Mouse (Mus musculus): Measurements from ENCODE around the gene Clvs2. TPM values are rescaled to one million over a fixed set of nuclear protein-coding genes. Genes with fewer than 3 reads are reported as not detected.
A peak's percentile ranks its signal among the peaks of the same experiment; 100 is the strongest.

The Clvs2 gene
- polyA plus RNA-seq (2012; rRNA removed), result 10.5 and 17.1 TPM in 2 replicates

DNA sequence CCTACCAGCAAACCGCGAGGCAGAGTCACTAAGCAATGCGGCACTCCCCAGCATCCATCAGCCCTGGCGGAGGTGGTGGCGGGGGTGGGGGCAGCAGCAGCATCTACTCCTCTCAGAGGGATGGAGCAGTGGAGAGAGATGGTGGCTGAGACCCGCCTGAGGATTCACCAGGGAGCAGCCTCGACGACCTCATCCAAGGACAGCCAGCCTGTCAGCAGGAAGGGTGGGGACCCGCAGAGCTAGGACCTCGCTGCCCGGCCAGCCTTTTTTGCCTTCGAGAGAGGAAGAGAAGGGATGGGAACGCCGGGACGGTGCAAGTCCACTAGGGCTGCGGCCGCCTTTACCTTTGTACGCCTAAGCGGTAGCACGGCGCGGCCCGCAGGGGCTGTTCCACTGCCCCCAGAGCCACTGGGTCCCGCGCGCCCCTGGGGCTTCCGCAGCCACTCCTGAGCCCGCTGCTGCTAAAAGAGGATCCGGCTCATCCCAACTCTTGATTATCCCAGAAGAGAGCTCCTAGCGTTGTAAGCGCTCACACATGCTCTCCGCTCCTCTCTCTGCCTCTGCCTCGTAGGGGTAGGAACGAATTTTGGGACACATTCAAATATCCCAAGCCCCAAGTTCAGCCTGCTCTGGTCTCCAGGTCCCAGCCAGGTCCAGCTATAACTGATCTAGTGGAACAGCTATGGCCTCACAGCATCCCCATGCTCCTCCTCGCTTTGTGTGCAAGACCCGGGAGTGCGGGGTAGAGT lies at the start of gene Clvs2:
TSS of gene Clvs2 (minus strand) at position 639 of the 749 bp plus-strand sequence.
- TF ChIP-seq CTCF (IDR thresholded peaks at IDR 0.05; ENCODE audit: borderline replicate concordance, extremely low read depth, insufficient read depth, insufficient read length) (no peak), POLR2A (IDR thresholded peaks at IDR 0.05; ENCODE audit: borderline replicate concordance, extremely low read depth, insufficient read depth, insufficient read length, poor library complexity, severe bottlenecking) (no peak)
- DNase-seq (ENCODE audit: low read depth), result peak; percentile 73

DNA sequence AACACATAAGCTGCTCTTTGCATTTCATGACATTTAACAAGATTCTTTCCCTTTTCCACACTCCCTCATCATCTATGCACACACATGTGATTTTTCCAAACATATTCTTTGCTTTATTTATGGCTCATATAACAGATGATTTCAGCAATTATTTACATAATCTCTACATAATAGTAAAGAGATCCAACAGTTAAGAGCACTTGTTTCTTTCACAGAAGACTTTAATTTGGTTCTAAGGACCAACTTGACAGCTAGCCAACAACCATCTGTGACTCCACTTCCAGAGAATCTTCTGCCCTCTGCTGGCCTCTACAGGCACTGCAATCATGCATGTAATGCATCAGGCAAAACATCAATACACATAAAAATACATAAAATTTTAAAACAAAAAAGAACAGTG lies 28.6 kb upstream of the Clvs2 start:
- peak; percentile 89 for DNase-seq (ENCODE audit: low read depth)
- TF ChIP-seq CTCF (IDR thresholded peaks at IDR 0.05; ENCODE audit: borderline replicate concordance, extremely low read depth, insufficient read depth, insufficient read length) (peak; percentile 61; the same call in 1 of the 2 replicates), POLR2A (IDR thresholded peaks at IDR 0.05; ENCODE audit: borderline replicate concordance, extremely low read depth, insufficient read depth, insufficient read length, poor library complexity, severe bottlenecking) (no peak)

DNA sequence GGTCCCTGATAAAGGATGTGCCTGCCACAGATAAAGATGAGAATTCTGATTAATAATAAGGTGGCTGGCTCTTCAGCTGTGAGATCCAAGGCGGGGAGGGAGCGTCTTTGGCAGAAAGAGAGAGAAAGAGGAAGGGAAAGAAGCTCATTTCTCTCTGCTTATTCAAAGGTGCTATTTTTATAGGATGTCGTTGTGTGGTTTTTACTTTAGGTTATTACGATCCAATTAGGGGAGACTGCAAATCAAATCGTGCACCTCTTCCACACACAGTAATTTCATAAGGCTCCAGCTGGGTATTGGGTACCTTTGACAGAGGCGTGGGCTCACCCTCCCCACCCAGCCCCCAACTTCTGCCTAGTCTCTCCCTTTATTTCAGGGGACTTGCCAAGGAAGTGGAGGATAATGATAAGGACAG lies 985 bp downstream of the Clvs2 start:
- no peak for TF ChIP-seq CTCF (IDR thresholded peaks at IDR 0.05; ENCODE audit: borderline replicate concordance, extremely low read depth, insufficient read depth, insufficient read length)
- no peak for TF ChIP-seq POLR2A (IDR thresholded peaks at IDR 0.05; ENCODE audit: borderline replicate concordance, extremely low read depth, insufficient read depth, insufficient read length, poor library complexity, severe bottlenecking)
- DNase-seq (ENCODE audit: low read depth), result peak; percentile 53

DNA sequence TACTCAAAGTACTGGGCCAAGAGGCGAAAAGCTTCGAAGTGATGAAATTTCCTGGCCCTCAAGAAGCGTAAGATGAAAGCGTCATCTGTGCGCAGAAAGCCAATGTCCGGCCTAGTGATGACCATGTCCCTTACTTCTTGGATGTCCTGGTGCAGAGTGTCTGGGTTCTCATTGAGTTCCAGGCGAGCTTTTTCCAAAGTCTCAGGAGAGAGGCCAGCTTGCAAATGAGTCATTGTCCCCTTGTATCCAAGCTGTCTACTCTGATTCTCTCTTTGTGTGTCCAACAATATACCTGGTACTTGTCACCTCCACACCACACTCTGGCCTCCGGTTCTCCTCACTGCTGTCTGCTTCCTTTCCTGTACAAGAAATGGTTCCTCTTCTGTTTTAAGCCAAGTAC lies 1.9 kb downstream of the Clvs2 start:
- DNase-seq (ENCODE audit: low read depth), result peak; percentile 2
- no peak for TF ChIP-seq POLR2A (IDR thresholded peaks at IDR 0.05; ENCODE audit: borderline replicate concordance, extremely low read depth, insufficient read depth, insufficient read length, poor library complexity, severe bottlenecking)
- TF ChIP-seq CTCF (IDR thresholded peaks at IDR 0.05; ENCODE audit: borderline replicate concordance, extremely low read depth, insufficient read depth, insufficient read length), result no peak

DNA sequence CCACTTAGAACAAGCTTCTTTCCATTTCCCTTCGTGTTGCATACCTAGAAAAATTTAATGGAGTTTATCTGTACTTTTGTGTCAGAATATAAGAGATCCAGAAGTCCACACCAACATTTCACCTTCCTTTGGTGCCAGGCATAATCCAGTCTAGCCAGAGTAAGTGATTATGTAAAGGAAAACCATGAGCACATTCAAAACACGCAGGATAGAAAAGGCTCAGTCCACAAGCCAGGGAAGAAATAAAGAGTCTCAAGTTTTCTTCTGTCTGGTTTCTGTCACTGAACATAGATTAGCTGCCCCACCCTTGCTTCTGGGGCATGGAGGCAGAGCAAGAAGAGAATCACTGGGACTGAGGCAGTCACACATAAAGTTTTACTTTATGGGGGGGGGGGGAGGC lies 8.4 kb downstream of the Clvs2 start:
- TF ChIP-seq CTCF (IDR thresholded peaks at IDR 0.05; ENCODE audit: borderline replicate concordance, extremely low read depth, insufficient read depth, insufficient read length) (no peak), POLR2A (IDR thresholded peaks at IDR 0.05; ENCODE audit: borderline replicate concordance, extremely low read depth, insufficient read depth, insufficient read length, poor library complexity, severe bottlenecking) (no peak)
- DNase-seq (ENCODE audit: low read depth), result no peak

DNA sequence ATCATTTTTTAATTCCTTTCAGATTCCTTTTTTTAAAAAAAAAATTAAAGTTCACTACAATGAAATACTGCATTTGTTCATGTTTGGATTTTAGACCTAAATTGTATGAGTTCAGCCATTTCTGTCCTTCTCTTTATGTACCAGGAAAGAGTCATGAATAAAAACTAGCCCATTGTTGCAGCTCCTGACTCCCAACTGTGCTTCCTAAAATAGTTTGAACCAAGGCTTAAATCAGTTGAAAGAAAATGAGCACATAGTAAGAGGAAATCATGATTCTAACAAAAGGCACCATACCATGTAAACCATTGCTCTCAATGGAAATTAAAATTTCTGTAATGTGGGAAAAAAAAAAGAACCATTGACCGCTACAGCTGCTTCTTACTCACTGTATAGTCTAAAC lies 11.4 kb downstream of the Clvs2 start:
- DNase-seq (ENCODE audit: low read depth), result peak; percentile 40
- TF ChIP-seq POLR2A (IDR thresholded peaks at IDR 0.05; ENCODE audit: borderline replicate concordance, extremely low read depth, insufficient read depth, insufficient read length, poor library complexity, severe bottlenecking), result no peak
- TF ChIP-seq CTCF (IDR thresholded peaks at IDR 0.05; ENCODE audit: borderline replicate concordance, extremely low read depth, insufficient read depth, insufficient read length), result no peak

DNA sequence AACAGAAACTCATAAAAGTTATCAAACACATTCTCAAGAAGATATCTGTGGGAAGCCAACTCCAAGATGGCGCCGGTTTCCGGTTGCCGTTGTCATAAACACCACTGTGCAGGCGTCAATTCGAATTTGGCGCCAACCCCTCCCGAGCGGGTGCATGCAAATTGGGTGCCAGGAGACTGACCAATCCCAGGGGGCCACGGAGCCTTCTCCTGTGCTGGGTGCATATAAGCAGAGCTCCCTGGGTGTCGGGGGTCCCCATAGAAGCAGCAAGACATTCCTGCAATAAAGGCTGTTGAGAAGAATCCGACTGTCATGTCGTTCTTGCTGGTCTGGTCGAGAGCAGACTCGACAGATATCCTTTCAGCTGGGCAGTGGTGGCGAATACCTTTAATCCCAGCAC lies 31.8 kb downstream of the Clvs2 start:
- DNase-seq (ENCODE audit: low read depth), result no peak
- TF ChIP-seq CTCF (IDR thresholded peaks at IDR 0.05; ENCODE audit: borderline replicate concordance, extremely low read depth, insufficient read depth, insufficient read length) (no peak), POLR2A (IDR thresholded peaks at IDR 0.05; ENCODE audit: borderline replicate concordance, extremely low read depth, insufficient read depth, insufficient read length, poor library complexity, severe bottlenecking) (no peak)

DNA sequence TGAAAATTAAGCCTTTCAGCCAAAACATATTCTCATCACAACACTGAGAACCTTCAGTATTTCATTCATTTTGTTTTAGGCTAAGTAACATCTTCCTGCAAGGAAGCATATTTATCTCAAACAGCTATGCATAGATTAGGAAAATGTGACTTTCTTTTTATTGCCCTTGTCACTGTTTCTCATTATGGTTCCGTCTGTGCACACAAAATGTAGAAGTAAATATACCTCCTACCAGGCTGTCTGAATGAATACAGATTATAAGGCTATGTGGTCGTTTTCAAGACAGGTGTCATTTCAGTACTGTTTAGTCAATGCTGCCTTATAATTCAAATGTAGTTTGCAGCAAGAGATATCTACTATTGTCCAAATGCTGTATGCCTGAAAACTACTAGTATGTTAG lies 35.8 kb downstream of the Clvs2 start:
- no peak for DNase-seq (ENCODE audit: low read depth)
- no peak for TF ChIP-seq CTCF (IDR thresholded peaks at IDR 0.05; ENCODE audit: borderline replicate concordance, extremely low read depth, insufficient read depth, insufficient read length)
- no peak for TF ChIP-seq POLR2A (IDR thresholded peaks at IDR 0.05; ENCODE audit: borderline replicate concordance, extremely low read depth, insufficient read depth, insufficient read length, poor library complexity, severe bottlenecking)

DNA sequence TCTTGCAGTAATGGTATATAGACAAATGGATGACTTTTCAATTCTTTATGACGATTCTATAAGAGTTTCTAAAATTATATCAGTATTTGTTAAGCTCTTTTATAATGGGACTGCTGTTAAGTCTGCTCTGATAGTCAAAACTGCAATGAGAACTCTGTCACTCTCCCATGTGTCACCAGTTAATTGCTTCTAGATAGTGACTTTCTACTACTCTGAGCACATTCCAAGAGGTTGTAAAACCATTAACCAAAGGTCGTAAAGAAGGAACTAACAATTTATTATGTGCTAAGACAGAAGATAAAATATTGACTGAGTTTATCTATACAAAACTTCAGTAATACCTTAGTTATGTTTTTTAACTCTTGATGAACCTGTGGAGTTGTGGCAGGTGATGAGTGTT lies 37.5 kb downstream of the Clvs2 start:
- TF ChIP-seq POLR2A (IDR thresholded peaks at IDR 0.05; ENCODE audit: borderline replicate concordance, extremely low read depth, insufficient read depth, insufficient read length, poor library complexity, severe bottlenecking), result no peak
- TF ChIP-seq CTCF (IDR thresholded peaks at IDR 0.05; ENCODE audit: borderline replicate concordance, extremely low read depth, insufficient read depth, insufficient read length), result no peak
- DNase-seq (ENCODE audit: low read depth), result no peak

DNA sequence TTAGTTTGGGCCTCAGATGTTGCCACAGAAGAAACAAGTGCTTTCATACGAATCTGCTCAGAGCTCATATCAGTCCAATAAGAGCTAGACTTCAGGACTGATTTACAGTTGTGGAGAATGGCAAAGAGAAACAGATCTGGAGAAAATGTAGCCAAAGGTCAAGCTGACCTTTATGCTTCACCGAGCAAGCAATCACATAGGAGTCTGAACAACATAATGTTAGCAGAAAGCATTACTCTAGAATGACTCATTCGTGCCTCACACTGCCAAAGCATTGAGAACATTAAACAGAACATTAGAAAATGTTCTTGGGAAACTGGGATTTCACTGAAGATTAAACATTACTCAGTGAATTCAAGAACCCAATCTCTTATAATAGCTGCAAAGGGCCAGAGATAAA lies 66.5 kb downstream of the Clvs2 start:
- no peak for DNase-seq (ENCODE audit: low read depth)

DNA sequence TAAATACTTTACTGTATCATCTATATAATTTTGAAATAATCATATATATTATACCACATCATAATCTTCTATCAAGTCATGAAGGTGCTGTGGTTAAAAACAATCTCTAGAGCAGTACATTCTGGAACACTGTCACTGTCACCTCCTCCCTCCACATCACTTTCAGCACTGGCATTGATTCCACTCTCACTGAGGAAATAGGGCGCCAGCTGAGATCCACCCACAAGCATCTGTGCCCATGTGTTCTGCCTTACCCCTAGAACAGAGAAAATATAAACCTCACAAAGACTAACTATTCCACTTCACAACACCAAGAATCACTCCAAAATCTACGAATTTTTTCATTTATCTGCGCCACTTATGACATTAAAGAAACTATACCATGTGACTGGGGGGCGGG lies 84.2 kb downstream of the Clvs2 start:
- TF ChIP-seq CTCF (IDR thresholded peaks at IDR 0.05; ENCODE audit: borderline replicate concordance, extremely low read depth, insufficient read depth, insufficient read length), result no peak
- no peak for TF ChIP-seq POLR2A (IDR thresholded peaks at IDR 0.05; ENCODE audit: borderline replicate concordance, extremely low read depth, insufficient read depth, insufficient read length, poor library complexity, severe bottlenecking)
- DNase-seq (ENCODE audit: low read depth), result no peak

More for the DNA sequence above, 66.5 kb downstream of the Clvs2 start:
- TF ChIP-seq CTCF (IDR thresholded peaks at IDR 0.05; ENCODE audit: borderline replicate concordance, extremely low read depth, insufficient read depth, insufficient read length) (no peak), POLR2A (IDR thresholded peaks at IDR 0.05; ENCODE audit: borderline replicate concordance, extremely low read depth, insufficient read depth, insufficient read length, poor library complexity, severe bottlenecking) (no peak)

Other genes with a start within 250 kb of the Clvs2 start
- not detected in 2 replicates for gene Sult3a2, start 161.9 kb upstream of the Clvs2 start, polyA plus RNA-seq (2012; rRNA removed)
- not detected in 2 replicates for gene Sult3a1, start 233.0 kb upstream of the Clvs2 start, polyA plus RNA-seq (2012; rRNA removed)